Mouse (Mus musculus) liver, postnatal 0 days (tissue): ENCODE measurements at regions not wholly inside any gene's neighbourhood (a gene's known extent, or its start where the extent isn't known, plus 50 kb on each side); places are given as distances from the start of the nearest gene placed in this dataset.

ENCODE experiments used
- CTCF ChIP-seq: sonication (generic); IDR thresholded peaks from 2 replicates; pipeline ENCODE4 v1.5.1; 2016; ENCODE audit warnings: antibody characterized with exemption, low read depth
- EP300 ChIP-seq: IDR thresholded peaks from 2 replicates; pipeline ENCODE4 v1.6.1; 2016; ENCODE audit warnings: antibody characterized with exemption, low read depth, mild to moderate bottlenecking

- TF ChIP-seq CTCF = no peak
- TF ChIP-seq EP300 = no peak
These were observed 316.2 kb upstream of the Cdh18 start for GRCm38 (mm10) chr15:22232629-22233028.
